Mouse (Mus musculus) limb, embryonic 14.5 days (tissue): Measurements from ENCODE around the gene Nxph3. TPM values are rescaled to one million over a fixed set of nuclear protein-coding genes. Genes with fewer than 3 reads are reported as not detected.

ENCODE experiments used
- ATAC-seq: fragments of 200-750 bp; cut with Nextera tagmentation; 2 replicates; pipeline ENCODE4 v1.8.0; 2017; ENCODE audit warnings: low read depth, moderate number of reproducible peaks, moderate TSS enrichment; ENCODE audit not compliant: low FRiP score
- DNase-seq: peaks from one replicate; pipeline ENCODE4 v3.0.0-alpha.2; 2015; ENCODE audit warnings: low spot score
- H3K27ac ChIP-seq: fragments of 300-500 bp; sonication (generic); replicated peaks from 2 replicates; pipeline ENCODE4 v1.5.1; 2014; ENCODE audit warnings: low read depth, mild to moderate bottlenecking, low read length, moderate library complexity, mixed read lengths
- H3K27me3 ChIP-seq: fragments of 300-500 bp; sonication (generic); 2 replicates; pipeline ENCODE4 v1.6.1; 2014; ENCODE audit warnings: low read length, mixed read lengths; ENCODE audit not compliant: control insufficient read depth, insufficient read depth
- H3K36me3 ChIP-seq: fragments of 300-500 bp; sonication (generic); 2 replicates; pipeline ENCODE4 v1.6.1; 2014; ENCODE audit warnings: mild to moderate bottlenecking, low read length, moderate library complexity, mixed read lengths; ENCODE audit not compliant: control insufficient read depth, insufficient read depth
- H3K4me1 ChIP-seq: fragments of 300-500 bp; sonication (generic); 2 replicates; pipeline ENCODE4 v1.6.1; 2014; ENCODE audit warnings: antibody characterized with exemption, low read length, mixed read lengths; ENCODE audit not compliant: control insufficient read depth, insufficient read depth
- H3K4me2 ChIP-seq: fragments of 300-500 bp; sonication (generic); replicated peaks from 2 replicates; pipeline ENCODE4 v1.6.1; 2014; ENCODE audit warnings: low read depth, mild to moderate bottlenecking, low read length, moderate library complexity; ENCODE audit not compliant: severe bottlenecking
- H3K4me3 ChIP-seq: fragments of 300-500 bp; sonication (generic); replicated peaks from 2 replicates; pipeline ENCODE4 v1.5.1; 2014; ENCODE audit warnings: low read length
- H3K9ac ChIP-seq: fragments of 300-500 bp; sonication (generic); 2 replicates; pipeline ENCODE4 v1.6.1; 2014; ENCODE audit warnings: mild to moderate bottlenecking, low read depth, low read length, moderate library complexity; ENCODE audit not compliant: severe bottlenecking
- H3K9me3 ChIP-seq: fragments of 300-500 bp; sonication (generic); 2 replicates; pipeline ENCODE4 v1.6.1; 2016; ENCODE audit warnings: low read length; ENCODE audit not compliant: control insufficient read depth
- POLR2A ChIP-seq: fragments of 200-500 bp; IDR thresholded peaks from 2 replicates; pipeline ENCODE4 v1.8.0; 2012; ENCODE audit warnings: inconsistent platforms, mild to moderate bottlenecking, moderate library complexity, borderline replicate concordance; ENCODE audit not compliant: insufficient read depth, insufficient read length; ENCODE audit errors: extremely low read depth
- WGBS: fragments of 180-500 bp; shearing (Covaris S2); extraction: QIAGEN DNeasy Blood & Tissue Kit; methylation state at CpG from one replicate; pipeline ENCODE4 v1.1.7; 2014; 5-methylcytosine and 5-hydroxymethylcytosine counted together
- polyA plus RNA-seq, 2 experiments: library from polyadenylated mRNA; depleted of rRNA in 1 of 2; stranded (reverse) in 1 of 2; unstranded in 1 of 2; fragments of >200 nt; fragmentation: Nextera tagmentation in 1 of 2; extraction: Ambion mirVana in 1 of 2; gene quantifications; 2 replicates each; pipeline versions ENCODE4 v1.2.1 to v1.2.3; 2012 to 2014

Nxph3 gene
- polyA plus RNA-seq, 2 experiments, result 0.91 to 2.4 TPM

- TF ChIP-seq POLR2A, result no peak
- Histone ChIP-seq H3K4me3 (no peak overlapping the region), H3K9ac (no peak overlapping the region), H3K27ac (no peak overlapping the region), H3K4me1 (0 out of 2 replicates have a peak, but pooled peaks cover 2% of the 10 kb centered on the region), H3K9me3 (no peaks in the 10 kb centered on the region), H3K4me2 (no peak overlapping the region), H3K36me3 (peaks cover 10% of the 10 kb centered on the region; the same call in 1 of the 2 replicates), H3K27me3 (no peaks in the 10 kb centered on the region)
- WGBS, result 51% methylated on average over 4 of the region's 4 CpGs
- ATAC-seq (no peak), DNase-seq (no peak)
These were observed 14.0 kb downstream of the Nxph3 start for GRCm38 (mm10) chr11:95500412-95500811.

DNA sequence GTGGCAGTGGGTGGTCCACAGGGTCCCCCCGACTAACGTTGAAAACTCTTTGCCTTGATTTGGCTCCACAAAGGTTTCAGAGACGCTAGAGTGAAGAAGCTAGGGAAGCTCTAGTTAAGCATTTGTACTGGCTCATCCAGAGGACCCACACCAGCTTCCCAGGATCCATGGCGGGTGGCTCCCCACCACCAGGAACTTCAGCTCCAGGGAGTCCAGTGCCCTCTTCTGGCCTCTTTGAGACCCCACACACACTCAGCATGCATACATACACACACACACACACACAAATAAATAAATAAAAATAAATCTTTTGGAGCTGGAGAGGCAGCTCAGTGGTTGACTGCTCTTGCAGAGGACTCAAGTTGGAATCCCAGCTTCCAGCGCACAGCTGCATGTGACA, 16.4 kb downstream of the Nxph3 start:
- 91% methylated on average over 5 of the region's 5 CpGs for WGBS
- no peak for DNase-seq
- Histone ChIP-seq H3K9ac (no peak overlapping the region), H3K27ac (no peak overlapping the region), H3K27me3 (no peaks in the 10 kb centered on the region), H3K4me2 (no peak overlapping the region), H3K36me3 (peaks cover 27% of the 10 kb centered on the region; the same call in 1 of the 2 replicates), H3K4me3 (no peak overlapping the region), H3K9me3 (no peaks in the 10 kb centered on the region), H3K4me1 (no peaks in the 10 kb centered on the region)
- no peak for TF ChIP-seq POLR2A
- ATAC-seq, result no peak

DNA sequence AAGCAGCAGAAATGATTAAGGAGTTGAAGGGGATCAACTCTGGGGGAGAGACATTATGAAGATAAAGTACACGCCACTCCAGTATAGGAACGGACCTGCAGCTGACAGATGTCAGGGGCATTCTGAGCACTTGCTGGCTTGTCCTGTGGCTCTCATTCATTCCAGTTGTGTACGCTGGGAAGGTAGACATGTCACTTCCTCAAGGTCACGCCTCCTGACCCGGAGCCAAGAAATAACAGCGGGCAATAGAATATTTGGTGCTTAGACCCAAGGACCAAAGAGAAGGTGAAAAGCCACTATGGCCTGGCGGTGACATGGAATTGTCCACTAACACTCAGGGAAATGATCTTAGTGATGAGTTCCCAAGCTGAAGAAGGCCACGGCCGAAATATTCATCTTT, 18.5 kb downstream of the Nxph3 start:
- ATAC-seq (no peak), DNase-seq (no peak)
- TF ChIP-seq POLR2A, result no peak
- Histone ChIP-seq H3K4me1 (no peaks in the 10 kb centered on the region), H3K9ac (no peak overlapping the region), H3K36me3 (peaks cover 42% of the 10 kb centered on the region), H3K4me3 (no peak overlapping the region), H3K9me3 (no peaks in the 10 kb centered on the region), H3K27ac (no peak overlapping the region), H3K4me2 (no peak overlapping the region), H3K27me3 (no peaks in the 10 kb centered on the region)
- WGBS, result 88% methylated on average over 9 of the region's 9 CpGs

DNA sequence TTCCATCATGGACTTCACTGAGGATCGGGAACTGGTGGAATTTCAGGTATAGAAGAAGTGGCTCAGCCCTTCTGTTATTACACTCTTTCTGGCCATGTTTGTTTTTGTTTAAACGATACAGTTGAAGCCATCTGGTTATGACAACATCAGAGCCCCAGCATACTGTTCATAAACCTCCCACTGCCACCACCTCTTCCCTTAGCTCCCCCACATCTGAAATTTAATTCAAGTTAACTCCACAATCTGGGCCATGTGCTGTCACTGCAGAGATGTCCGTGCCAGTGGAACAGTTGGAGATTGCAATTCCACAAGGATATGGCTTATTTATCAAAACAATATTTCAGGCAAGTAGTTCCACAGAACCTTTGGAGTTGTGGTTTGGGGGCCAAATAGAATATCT, 20.0 kb downstream of the Nxph3 start:
- no peak for TF ChIP-seq POLR2A
- Histone ChIP-seq H3K4me2 (no peak overlapping the region), H3K27ac (no peak overlapping the region), H3K9ac (no peak overlapping the region), H3K9me3 (no peaks in the 10 kb centered on the region), H3K36me3 (peaks cover 57% of the 10 kb centered on the region), H3K4me1 (no peaks in the 10 kb centered on the region), H3K4me3 (no peak overlapping the region), H3K27me3 (no peaks in the 10 kb centered on the region)
- ATAC-seq (no peak), DNase-seq (no peak)
- 75% methylated on average over 3 of the region's 3 CpGs for WGBS

GRCm38 (mm10) chr11:95493950-95494349, 20.4 kb downstream of the Nxph3 start:
- WGBS, result 85% methylated on average over 9 of the region's 9 CpGs

DNA sequence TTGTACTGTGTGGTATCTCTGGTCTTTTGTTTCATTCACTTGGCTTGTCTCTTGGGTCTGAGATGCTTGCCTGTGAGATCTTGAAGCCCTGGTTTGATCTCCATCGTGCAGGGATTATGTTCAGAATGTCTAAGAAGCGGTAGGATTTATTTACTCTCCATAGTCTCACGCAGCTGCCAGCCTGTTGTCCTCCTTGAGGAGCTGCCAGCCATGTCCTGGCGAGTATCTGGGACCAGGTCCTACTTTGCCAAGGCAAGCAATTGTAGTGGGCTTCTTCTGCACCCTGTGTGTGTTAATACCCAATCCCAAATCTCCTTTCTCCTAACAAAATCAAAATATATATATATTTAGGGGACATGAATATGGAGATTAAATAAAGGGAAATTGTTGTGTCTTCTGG, 21.4 kb downstream of the Nxph3 start:
- no peak for ATAC-seq
- WGBS, result 87% methylated on average over 4 of the region's 4 CpGs
- TF ChIP-seq POLR2A, result no peak

More at GRCm38 (mm10) chr11:95493950-95494349, 20.4 kb downstream of the Nxph3 start:
- no peaks in the 10 kb centered on the region for H3K4me1 ChIP-seq
- peaks cover 62% of the 10 kb centered on the region for H3K36me3 ChIP-seq
- no peak overlapping the region for H3K9ac ChIP-seq
- H3K4me2 ChIP-seq, result no peak overlapping the region
- no peak for DNase-seq
- no peak for TF ChIP-seq POLR2A
- no peaks in the 10 kb centered on the region for H3K27me3 ChIP-seq
- no peak overlapping the region for H3K27ac ChIP-seq
- H3K4me3 ChIP-seq, result no peak overlapping the region
- H3K9me3 ChIP-seq, result no peaks in the 10 kb centered on the region
- no peak for ATAC-seq

More for the DNA sequence above, 21.4 kb downstream of the Nxph3 start:
- Histone ChIP-seq H3K36me3 (peaks cover 71% of the 10 kb centered on the region), H3K9ac (no peak overlapping the region), H3K9me3 (no peaks in the 10 kb centered on the region), H3K4me2 (no peak overlapping the region), H3K27me3 (no peaks in the 10 kb centered on the region), H3K4me3 (no peak overlapping the region), H3K4me1 (no peaks in the 10 kb centered on the region), H3K27ac (no peak overlapping the region)
- DNase-seq, result no peak
